Mouse (Mus musculus) spleen, embryonic (tissue): ENCODE data around the gene Wdr76.
"Not testable (repeated sequence)": the region's sequence is repeated elsewhere in the genome, so short reads cannot be mapped to it uniquely, and the experiment has no call there.

Experiments used
- CTCF ChIA-PET: fragments of 350-600 bp; sonication (Branson Sonifier 250); formaldehyde crosslinking; loops from one replicate; lab custom pipeline; 2022; lab: Charles Lee

Wdr76 gene

GRCm38 (mm10) chr2:121518711-121519110, 12.2 kb downstream of the Wdr76 start:
- CTCF ChIA-PET: not testable (repeated sequence)

- CTCF ChIA-PET: no interaction called here
Observed at GRCm38 (mm10) chr2:121522006-121522405, 15.5 kb downstream of the Wdr76 start.

GRCm38 (mm10) chr2:121522830-121523229, 16.3 kb downstream of the Wdr76 start:
- CTCF ChIA-PET: not testable (repeated sequence)

- CTCF ChIA-PET: no interaction called here
Observed at GRCm38 (mm10) chr2:121525056-121525455, 18.5 kb downstream of the Wdr76 start.

- CTCF ChIA-PET: no interaction called here
Observed at GRCm38 (mm10) chr2:121544829-121545228, 38.3 kb downstream of the Wdr76 start.

DNA sequence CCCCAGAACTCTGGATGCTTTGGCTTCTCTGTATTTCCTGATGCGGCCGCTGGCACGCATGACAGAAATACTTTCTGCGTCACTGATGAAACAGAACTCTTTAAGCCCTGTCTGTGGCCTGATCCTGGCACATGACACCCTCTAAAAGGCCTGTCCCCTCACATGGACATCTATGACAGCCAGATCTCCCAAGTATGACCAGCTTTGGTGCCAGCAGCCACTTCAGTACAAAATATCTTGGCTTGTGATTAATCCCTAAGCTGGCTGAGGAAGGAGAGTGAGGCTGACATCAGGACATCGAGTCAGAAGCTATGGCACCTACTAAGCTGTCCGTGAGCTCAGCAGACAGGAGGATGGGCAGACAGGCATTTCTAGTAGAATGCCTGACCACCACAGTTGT, 43.1 kb downstream of the Wdr76 start:
- CTCF ChIA-PET: no interaction called here

DNA sequence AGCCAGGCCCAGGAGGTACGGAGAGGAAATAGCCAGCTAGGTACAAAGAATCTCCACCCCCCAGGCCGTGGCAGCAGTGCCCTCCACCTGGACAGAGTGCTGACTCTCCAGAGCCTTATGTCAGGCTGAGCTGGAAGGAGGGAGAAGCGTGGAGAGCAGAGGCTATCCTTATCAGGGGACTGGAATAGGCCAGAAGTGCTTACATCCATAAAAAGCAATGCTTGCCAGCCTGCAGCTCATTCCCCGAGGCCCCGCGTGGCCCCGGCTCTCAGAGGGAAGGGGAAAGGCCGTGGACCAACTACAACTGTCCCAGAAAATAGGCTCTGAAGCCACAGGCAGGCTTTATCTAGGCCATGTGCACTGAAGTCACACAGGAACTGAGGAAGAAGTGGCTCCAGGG, 44.7 kb downstream of the Wdr76 start:
- CTCF ChIA-PET: no interaction called here

GRCm38 (mm10) chr2:121563117-121563516, 56.6 kb downstream of the Wdr76 start:
- CTCF ChIA-PET: no interaction called here

DNA sequence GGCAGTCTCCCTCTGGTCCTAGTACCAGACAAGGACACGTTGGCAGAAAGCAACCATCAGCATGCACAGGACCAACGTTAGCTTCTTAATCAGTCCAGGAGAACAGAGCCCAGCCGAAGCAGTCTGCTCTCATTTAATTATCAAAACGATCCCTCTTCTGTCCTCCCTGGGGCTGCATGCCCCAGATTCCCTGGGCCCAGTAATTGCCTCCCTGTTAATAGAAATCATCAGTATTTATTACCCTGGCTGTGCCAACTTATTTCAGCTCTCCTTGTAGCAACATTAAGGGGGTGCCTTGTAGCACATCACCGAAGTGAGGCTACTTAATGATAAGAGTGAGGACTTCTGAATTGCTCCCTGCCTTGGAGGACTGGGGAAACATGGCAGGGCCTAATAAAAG, 59.4 kb downstream of the Wdr76 start:
- CTCF ChIA-PET: no interaction called here

DNA sequence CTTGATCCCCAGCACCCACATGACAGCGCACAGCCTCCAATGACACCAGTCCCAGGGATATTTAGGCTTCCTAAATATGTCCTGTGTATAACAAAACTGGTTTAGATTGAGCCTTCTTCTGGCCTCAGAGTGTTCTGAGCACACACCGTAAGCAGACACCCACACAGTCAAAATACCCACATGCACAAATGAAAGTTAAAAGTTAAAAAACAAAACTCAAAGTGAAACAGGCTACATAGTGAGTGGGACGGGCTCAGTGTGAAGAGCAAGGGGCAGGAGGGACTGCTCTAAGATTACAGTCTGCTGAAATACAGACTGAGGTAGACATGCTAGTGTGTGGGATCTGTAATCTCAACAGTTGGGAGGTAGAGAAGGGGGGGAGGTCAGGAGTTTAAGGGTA, 63.5 kb downstream of the Wdr76 start:
- CTCF ChIA-PET: interaction anchor here (0.6 kb wide), 1 partner anchor 193 kb away, joined by 4 read pairs; no protein-coding TSS in a partner anchor

- CTCF ChIA-PET: interaction anchor here (0.7 kb wide), 1 partner anchor 409 kb away, joined by 3 read pairs; no protein-coding TSS in a partner anchor
Observed at GRCm38 (mm10) chr2:121570999-121571655, 64.6 kb downstream of the Wdr76 start.

DNA sequence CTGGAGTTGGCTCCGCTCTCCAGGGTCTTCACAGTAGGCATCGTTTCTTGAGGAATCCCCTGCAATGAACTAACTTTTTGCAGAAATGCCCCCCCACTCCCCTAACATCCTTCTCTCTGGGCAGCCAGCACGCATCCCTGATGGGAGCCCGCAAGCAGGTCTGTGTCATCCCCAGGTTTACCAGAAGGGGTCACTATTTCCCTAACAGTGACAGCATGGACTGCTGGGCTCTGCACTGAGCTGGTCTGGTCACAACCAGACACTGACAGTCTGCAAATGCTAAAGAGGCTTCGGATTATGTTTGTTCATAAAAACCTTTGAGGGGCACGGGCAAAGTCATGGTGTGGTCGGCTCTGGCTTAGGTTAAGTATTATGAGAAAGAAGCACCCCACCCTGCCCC, 65.3 kb downstream of the Wdr76 start:
- CTCF ChIA-PET: no interaction called here

- CTCF ChIA-PET: no interaction called here
Observed at GRCm38 (mm10) chr2:121574066-121574630, 67.6 kb downstream of the Wdr76 start.

DNA sequence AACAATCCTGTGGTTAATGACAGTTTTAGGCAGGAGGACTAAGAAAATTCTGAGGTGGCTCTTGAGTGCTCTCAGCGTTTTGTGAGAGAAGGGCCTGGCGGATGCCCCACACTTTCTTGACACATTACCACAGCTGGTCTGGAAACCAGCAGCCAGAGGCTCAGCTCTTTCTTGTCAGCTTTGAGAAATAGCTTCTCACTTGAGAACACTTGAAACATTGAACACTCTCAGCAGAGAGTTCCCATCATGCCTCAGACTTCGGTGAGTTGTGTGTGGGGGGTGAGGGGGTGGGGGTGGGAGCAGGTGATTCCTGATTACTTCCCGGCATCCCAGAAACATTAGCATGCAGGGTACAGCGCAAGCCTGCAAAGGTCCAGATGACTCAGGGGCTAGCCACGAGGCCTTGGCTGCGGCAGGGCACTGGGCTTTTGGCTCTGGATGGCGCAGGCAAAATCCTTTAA, 69.2 kb downstream of the Wdr76 start:
- CTCF ChIA-PET: interaction anchor here (0.6 kb wide), 1 partner anchor 232 kb away, joined by 4 read pairs; no protein-coding TSS in a partner anchor

GRCm38 (mm10) chr2:121582809-121583376, 76.4 kb downstream of the Wdr76 start:
- CTCF ChIA-PET: no interaction called here

- CTCF ChIA-PET: no interaction called here
Observed at GRCm38 (mm10) chr2:121583468-121584116, 77.1 kb downstream of the Wdr76 start.

DNA sequence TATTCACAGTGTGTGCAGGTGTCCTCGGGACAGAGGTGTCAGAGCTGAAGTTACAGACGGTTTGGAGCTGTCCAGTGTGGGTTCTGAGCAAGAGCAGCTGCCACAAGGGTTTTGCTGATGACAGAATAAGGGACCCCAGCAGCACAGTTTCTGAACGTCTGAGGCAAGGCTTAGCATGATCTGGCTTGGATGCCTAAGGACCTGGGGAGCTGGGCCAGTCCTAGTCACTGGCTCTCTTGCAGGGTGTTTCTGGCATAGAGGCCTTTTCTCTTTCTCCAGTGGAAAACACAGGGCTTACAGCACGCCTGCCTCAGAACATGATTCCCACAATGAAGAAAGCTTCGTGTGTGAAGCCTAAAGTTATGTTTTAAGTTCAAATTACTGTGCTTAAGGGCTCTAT, 78.2 kb downstream of the Wdr76 start:
- CTCF ChIA-PET: no interaction called here

GRCm38 (mm10) chr2:121587523-121588308, 81.2 kb downstream of the Wdr76 start:
- CTCF ChIA-PET: interaction anchor here (0.7 kb wide), 1 partner anchor 11 kb away, joined by 5 read pairs; no protein-coding TSS in a partner anchor

- CTCF ChIA-PET: interaction anchor here (0.7 kb wide), 1 partner anchor 10 kb away, joined by 5 read pairs; no protein-coding TSS in a partner anchor
Observed at GRCm38 (mm10) chr2:121588309-121588694, 81.8 kb downstream of the Wdr76 start.

DNA sequence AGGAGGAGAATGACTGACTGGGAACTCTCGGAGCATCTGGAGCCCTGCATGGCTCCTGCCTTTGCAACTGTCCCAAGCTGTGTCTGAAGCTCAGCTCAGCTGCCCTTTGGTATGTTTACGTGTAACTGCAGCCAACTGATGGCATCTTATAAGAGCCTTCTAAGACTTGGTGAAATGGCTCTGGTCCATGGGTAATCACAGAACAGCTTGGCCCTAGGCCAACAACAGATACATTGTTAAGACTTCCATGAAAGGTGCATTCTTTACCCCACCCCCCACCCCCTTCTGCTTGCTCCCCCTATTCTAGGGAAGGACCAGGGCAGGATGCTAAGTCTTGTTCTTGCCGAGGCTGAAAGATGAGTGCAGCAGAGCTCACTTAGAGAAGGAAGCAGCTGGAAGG, 87.6 kb downstream of the Wdr76 start:
- CTCF ChIA-PET: no interaction called here
